Comparison of ENCODE assay signal across 20 mouse cellular contexts in the genomic region with DNA sequence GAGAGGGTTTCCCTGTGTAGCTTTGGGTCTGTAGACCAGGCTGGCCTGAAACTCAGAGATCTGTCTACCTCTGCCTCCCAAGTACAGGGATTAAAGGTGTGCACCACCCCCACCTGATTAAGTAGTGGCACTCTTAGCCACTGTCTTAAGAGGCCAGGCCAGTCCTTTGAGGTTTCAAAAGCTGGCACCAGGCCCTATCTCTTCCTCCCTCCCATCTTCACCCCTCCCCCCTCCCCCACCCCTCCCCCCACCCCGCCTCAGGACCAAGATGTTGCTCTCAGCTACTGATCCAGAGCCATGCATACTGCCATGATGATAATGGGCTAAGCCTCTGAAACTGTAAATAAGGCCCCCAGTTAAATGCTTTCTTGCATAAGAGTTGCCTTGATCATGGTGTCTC.
"Had no signal": no experiment of that assay in that cellular context is flagged by ENCODE, and none has a peak within 500 bp of the region (broad histone marks: within the 10 kb centered on the region; RNA-seq: fewer than 3 reads in every experiment).

No protein-coding gene starts in this region.

- H3K27ac ChIP-seq: lung, embryonic 15.5 days; midbrain, embryonic 10.5 days; midbrain, embryonic 13.5 days; neural tube, embryonic 13.5 days had no signal

- DNase-seq: kidney, adult 8-10 months; kidney, postnatal 10 days; kidney, postnatal 36 days; layer of hippocampus, adult 9-11 months; lung, adult 18-20 months; lung, postnatal 10 days; lung, postnatal 36 days; retina, postnatal 1 day; right cerebral cortex, postnatal 25 days; thymus, adult 18-20 months; thymus, postnatal 36 days had no signal

- H3K4me1 ChIP-seq: lung, embryonic 15.5 days; midbrain, embryonic 10.5 days; midbrain, embryonic 13.5 days; neural tube, embryonic 13.5 days had no signal

- H3K36me3 ChIP-seq: kidney, embryonic 15.5 days; lung, embryonic 15.5 days; midbrain, embryonic 10.5 days; midbrain, embryonic 13.5 days; neural tube, embryonic 13.5 days had no signal

- H3K9me3 ChIP-seq: kidney, embryonic 15.5 days; lung, embryonic 15.5 days; megakaryocyte, embryonic 14.5 days; midbrain, embryonic 10.5 days; midbrain, embryonic 13.5 days; neural tube, embryonic 13.5 days had no signal

- ATAC-seq: intestine, postnatal 0 days; midbrain, embryonic 13.5 days; midbrain, embryonic 16.5 days had no signal

- H3K4me3 ChIP-seq: kidney, embryonic 15.5 days; lung, embryonic 15.5 days; megakaryocyte, embryonic 14.5 days; midbrain, embryonic 10.5 days; midbrain, embryonic 13.5 days; myocyte; neural tube, embryonic 13.5 days had no signal

- H3K9ac ChIP-seq: kidney, embryonic 15.5 days; lung, embryonic 15.5 days; midbrain, embryonic 13.5 days; neural tube, embryonic 13.5 days had no signal

- H3K27me3 ChIP-seq: kidney, embryonic 15.5 days; lung, embryonic 15.5 days; megakaryocyte, embryonic 14.5 days; midbrain, embryonic 13.5 days; neural tube, embryonic 13.5 days had no signal

- H3K4me2 ChIP-seq: kidney, embryonic 15.5 days; lung, embryonic 15.5 days; midbrain, embryonic 13.5 days; neural tube, embryonic 13.5 days had no signal
